Mouse (Mus musculus): Measurements from ENCODE around the gene Picalm. TPM values are rescaled to one million over a fixed set of nuclear protein-coding genes. Genes with fewer than 3 reads are reported as not detected.

Gene Picalm
- polyA plus RNA-seq, 1 experiment from 2014 or later: 36.6 TPM

DNA sequence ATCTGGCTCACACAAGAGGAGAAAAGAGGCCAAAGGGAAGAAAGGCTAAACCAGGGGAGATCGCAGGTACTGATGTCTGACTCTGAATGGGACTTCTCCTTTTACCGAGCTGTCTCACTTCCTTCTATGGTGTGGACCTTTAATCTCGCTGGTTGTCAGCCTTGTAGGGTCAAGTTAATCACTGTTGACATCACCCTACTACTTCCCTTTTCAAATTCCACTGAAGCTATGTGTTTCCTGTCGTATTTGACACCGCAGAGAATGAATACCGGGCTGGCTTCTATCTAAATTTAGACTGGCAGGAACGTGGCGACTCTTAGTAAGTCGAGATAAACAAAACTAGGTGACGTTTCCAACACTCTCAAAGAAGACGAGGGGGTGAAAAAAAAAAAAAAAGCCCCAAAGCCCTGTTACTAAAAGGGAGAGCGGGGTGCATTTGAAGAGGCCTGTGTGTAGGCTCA, 712 bp upstream of the Picalm start:
- no peaks in the 10 kb centered on the region for H3K27me3 ChIP-seq (replicated peaks; ENCODE audit: control insufficient read depth, insufficient read depth, low read length)
- WGBS: 1% methylated on average over 12 of the region's 12 CpGs
- peak; percentile 50 for ATAC-seq

DNA sequence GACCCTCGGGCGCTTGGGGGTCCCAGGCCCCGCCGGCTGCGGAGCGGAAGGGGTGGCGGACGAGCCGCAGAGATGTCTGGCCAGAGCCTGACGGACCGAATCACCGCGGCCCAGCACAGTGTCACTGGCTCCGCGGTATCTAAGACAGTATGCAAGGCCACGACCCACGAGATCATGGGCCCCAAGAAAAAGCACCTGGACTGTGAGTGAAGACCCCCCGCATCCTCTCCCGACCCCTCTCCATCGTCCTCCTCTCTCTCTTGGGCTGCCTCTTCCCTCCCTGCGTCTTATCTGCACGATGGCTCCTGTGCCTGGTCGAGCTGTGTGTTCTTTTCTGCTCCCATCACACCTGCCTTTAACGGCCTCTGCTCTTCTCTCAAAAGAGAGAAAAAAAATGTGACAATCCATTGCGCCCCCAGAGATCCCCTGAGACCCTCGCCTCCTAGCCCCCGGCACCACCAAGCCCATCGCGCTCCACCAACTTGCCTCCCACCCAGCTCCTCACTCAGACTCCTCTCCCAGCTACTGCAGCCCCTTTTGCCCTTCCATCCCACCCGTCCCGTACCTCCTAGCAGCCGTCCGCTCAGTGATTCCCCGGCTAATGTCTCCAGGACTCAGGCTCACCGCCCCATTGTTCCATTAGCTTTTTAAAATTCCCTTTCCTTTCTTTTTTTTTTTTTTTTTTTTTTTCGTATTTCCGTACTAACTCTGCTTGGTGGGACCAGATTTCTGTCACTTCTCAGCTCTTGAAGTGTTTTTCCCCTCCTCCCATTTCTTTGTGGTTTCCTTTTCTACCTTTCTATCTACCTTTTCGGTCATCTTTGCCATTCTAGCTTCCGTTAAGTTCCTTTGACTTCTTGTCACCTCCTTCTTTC, 725 bp downstream of the Picalm start:
- TF ChIP-seq CTCF (IDR thresholded peaks at IDR 0.05; ENCODE audit: low read depth): no peak
- Histone ChIP-seq H3K27me3 (replicated peaks; ENCODE audit: control insufficient read depth, insufficient read depth, low read length) (no peaks in the 10 kb centered on the region), H3K9me3 (ENCODE audit: control insufficient read depth) (no peaks in the 10 kb centered on the region), H3K4me1 (replicated peaks; ENCODE audit: control insufficient read depth, insufficient read depth, low read length) (peaks cover 7% of the 10 kb centered on the region; the same call in 1 of the 2 replicates), H3K36me3 (ENCODE audit: control insufficient read depth, insufficient read depth) (no peaks in the 10 kb centered on the region), H3K4me3 (ENCODE audit: low read depth, low read length) (peak overlapping the region; percentile 99), H3K4me2 (replicated peaks; ENCODE audit: low read depth) (peak overlapping the region; percentile 70), H3K27ac (ENCODE audit: low read depth, low read length) (peak overlapping the region; percentile 97), H3K9ac (ENCODE audit: low read depth, low read length) (peak overlapping the region; percentile 99)
- 0% methylated on average over 30 of the region's 39 CpGs for WGBS
- peak; percentile 29 for ATAC-seq

More for the DNA sequence above, 712 bp upstream of the Picalm start:
- Histone ChIP-seq H3K4me3 (ENCODE audit: low read depth, low read length) (peak overlapping the region; percentile 99), H3K9ac (ENCODE audit: low read depth, low read length) (peak overlapping the region; percentile 99), H3K9me3 (ENCODE audit: control insufficient read depth) (no peaks in the 10 kb centered on the region), H3K4me2 (replicated peaks; ENCODE audit: low read depth) (peak overlapping the region; percentile 70), H3K36me3 (ENCODE audit: control insufficient read depth, insufficient read depth) (no peaks in the 10 kb centered on the region), H3K4me1 (replicated peaks; ENCODE audit: control insufficient read depth, insufficient read depth, low read length) (peaks cover 2% of the 10 kb centered on the region; the same call in 1 of the 2 replicates), H3K27ac (ENCODE audit: low read depth, low read length) (peak overlapping the region; percentile 97)
- no peak for TF ChIP-seq CTCF (IDR thresholded peaks at IDR 0.05; ENCODE audit: low read depth)

DNA sequence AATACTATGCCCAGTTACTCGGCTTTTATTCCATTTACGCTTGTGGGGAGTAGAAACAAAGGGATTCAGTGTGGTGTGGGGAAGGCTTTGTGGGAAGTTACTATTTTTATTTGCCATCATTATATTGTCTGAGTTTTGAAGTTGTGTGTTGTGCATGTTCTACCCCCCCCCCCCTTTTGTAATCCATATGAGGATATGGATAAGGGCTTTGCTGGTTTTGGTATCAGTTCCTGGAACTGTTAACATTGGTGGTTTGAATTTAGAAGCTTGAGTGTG, 1.3 kb downstream of the Picalm start:
- Histone ChIP-seq H3K36me3 (ENCODE audit: control insufficient read depth, insufficient read depth) (no peaks in the 10 kb centered on the region), H3K9me3 (ENCODE audit: control insufficient read depth) (no peaks in the 10 kb centered on the region), H3K27me3 (replicated peaks; ENCODE audit: control insufficient read depth, insufficient read depth, low read length) (no peaks in the 10 kb centered on the region), H3K4me1 (replicated peaks; ENCODE audit: control insufficient read depth, insufficient read depth, low read length) (peaks cover 7% of the 10 kb centered on the region; the same call in 1 of the 2 replicates), H3K27ac (ENCODE audit: low read depth, low read length) (peak overlapping the region; percentile 97), H3K9ac (ENCODE audit: low read depth, low read length) (peak overlapping the region; percentile 99), H3K4me3 (ENCODE audit: low read depth, low read length) (peak overlapping the region; percentile 99), H3K4me2 (replicated peaks; ENCODE audit: low read depth) (peak overlapping the region; percentile 70)
- TF ChIP-seq CTCF (IDR thresholded peaks at IDR 0.05; ENCODE audit: low read depth): no peak
- no peak for ATAC-seq
- 2% methylated on average over 2 of the region's 2 CpGs for WGBS

DNA sequence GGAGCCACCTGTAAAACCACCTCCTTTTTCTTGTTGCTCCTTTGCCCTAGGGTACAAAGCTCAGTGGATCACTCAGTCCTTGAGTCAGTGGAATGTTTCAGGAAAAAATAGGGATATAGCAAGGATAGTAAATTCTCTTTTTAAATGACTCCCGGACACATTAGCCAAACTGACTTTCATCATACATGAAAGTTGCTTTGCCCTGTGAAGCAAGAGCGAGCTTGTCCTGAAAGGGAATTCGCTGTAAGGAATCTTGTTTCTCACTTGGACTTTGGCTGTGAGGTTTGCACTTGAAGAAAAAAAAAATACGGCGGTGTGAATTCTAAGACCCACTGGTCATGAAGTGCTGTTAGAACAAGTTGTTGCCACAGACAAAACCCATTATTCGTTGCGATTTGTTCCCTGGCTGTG, 1.8 kb downstream of the Picalm start:
- TF ChIP-seq CTCF (IDR thresholded peaks at IDR 0.05; ENCODE audit: low read depth): no peak
- 2% methylated on average over 7 of the region's 7 CpGs for WGBS

DNA sequence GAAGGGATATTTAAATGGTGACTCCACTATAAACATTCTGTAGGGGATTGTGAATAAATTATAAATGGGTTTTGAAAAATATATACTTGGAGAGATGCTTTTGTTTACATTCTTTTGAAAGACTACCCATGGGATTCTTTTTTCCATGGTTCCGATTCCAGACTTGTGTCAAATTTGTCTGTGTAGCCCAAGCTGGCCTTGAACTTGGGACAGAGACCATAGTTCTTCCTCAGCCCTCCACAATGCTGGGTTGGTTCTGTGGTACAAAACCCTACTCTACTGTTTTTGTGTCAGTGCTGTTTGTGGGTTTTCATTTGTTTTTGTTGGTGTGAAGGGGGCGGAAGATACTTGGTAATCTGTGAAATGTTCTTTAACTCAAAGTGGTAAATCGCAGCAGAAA, 2.3 kb downstream of the Picalm start:
- Histone ChIP-seq H3K9ac (ENCODE audit: low read depth, low read length) (peak overlapping the region; percentile 99; the same call in 1 of the 2 replicates), H3K27ac (ENCODE audit: low read depth, low read length) (peak overlapping the region; percentile 97), H3K9me3 (ENCODE audit: control insufficient read depth) (no peaks in the 10 kb centered on the region), H3K36me3 (ENCODE audit: control insufficient read depth, insufficient read depth) (no peaks in the 10 kb centered on the region), H3K4me1 (replicated peaks; ENCODE audit: control insufficient read depth, insufficient read depth, low read length) (peaks cover 7% of the 10 kb centered on the region; the same call in 1 of the 2 replicates), H3K27me3 (replicated peaks; ENCODE audit: control insufficient read depth, insufficient read depth, low read length) (no peaks in the 10 kb centered on the region), H3K4me3 (ENCODE audit: low read depth, low read length) (peak overlapping the region; percentile 99), H3K4me2 (replicated peaks; ENCODE audit: low read depth) (peak overlapping the region; percentile 70)
- 35% methylated on average over 3 of the region's 3 CpGs for WGBS
- no peak for ATAC-seq
- TF ChIP-seq CTCF (IDR thresholded peaks at IDR 0.05; ENCODE audit: low read depth): no peak

More for the DNA sequence above, 1.8 kb downstream of the Picalm start:
- Histone ChIP-seq H3K4me3 (ENCODE audit: low read depth, low read length) (peak overlapping the region; percentile 99), H3K9ac (ENCODE audit: low read depth, low read length) (peak overlapping the region; percentile 99), H3K4me1 (replicated peaks; ENCODE audit: control insufficient read depth, insufficient read depth, low read length) (peaks cover 7% of the 10 kb centered on the region; the same call in 1 of the 2 replicates), H3K27me3 (replicated peaks; ENCODE audit: control insufficient read depth, insufficient read depth, low read length) (no peaks in the 10 kb centered on the region), H3K27ac (ENCODE audit: low read depth, low read length) (peak overlapping the region; percentile 97), H3K36me3 (ENCODE audit: control insufficient read depth, insufficient read depth) (no peaks in the 10 kb centered on the region), H3K9me3 (ENCODE audit: control insufficient read depth) (no peaks in the 10 kb centered on the region), H3K4me2 (replicated peaks; ENCODE audit: low read depth) (peak overlapping the region; percentile 70)
- ATAC-seq: peak; percentile 63

DNA sequence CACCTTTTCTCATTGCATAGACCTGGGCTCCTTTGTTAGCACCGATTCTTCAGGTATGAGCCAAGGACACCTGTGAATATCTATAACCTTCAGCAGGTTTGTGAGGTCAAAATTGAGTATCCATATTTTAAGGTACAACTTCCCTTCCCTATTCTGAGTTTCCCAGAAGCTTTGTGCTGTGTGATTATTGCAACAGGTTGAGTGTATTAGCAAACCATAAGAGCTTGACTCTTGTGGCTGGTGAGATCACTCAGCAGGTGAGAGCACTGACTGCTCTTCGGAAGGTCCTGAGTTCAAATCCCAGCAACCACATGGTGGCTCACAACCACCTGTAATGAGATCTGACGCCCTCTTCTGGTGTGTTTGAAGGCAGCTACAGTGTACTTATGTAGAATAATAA, 6.7 kb downstream of the Picalm start:
- Histone ChIP-seq H3K36me3 (ENCODE audit: control insufficient read depth, insufficient read depth) (no peaks in the 10 kb centered on the region), H3K4me2 (replicated peaks; ENCODE audit: low read depth) (no peak overlapping the region), H3K9ac (ENCODE audit: low read depth, low read length) (no peak overlapping the region), H3K27ac (ENCODE audit: low read depth, low read length) (no peak overlapping the region), H3K4me1 (replicated peaks; ENCODE audit: control insufficient read depth, insufficient read depth, low read length) (peaks cover 17% of the 10 kb centered on the region; the same call in 1 of the 2 replicates), H3K4me3 (ENCODE audit: low read depth, low read length) (no peak overlapping the region), H3K27me3 (replicated peaks; ENCODE audit: control insufficient read depth, insufficient read depth, low read length) (no peaks in the 10 kb centered on the region), H3K9me3 (ENCODE audit: control insufficient read depth) (no peaks in the 10 kb centered on the region)
- 77% methylated on average over 3 of the region's 3 CpGs for WGBS
- 0 out of 2 replicates have a peak, but pooled peaks have one; percentile 17 for TF ChIP-seq CTCF (IDR thresholded peaks at IDR 0.05; ENCODE audit: low read depth)
- ATAC-seq: no peak

All from intestine, postnatal 0 days (tissue).